ENCODE assay signal across 8 mouse cellular contexts in the genomic region with DNA sequence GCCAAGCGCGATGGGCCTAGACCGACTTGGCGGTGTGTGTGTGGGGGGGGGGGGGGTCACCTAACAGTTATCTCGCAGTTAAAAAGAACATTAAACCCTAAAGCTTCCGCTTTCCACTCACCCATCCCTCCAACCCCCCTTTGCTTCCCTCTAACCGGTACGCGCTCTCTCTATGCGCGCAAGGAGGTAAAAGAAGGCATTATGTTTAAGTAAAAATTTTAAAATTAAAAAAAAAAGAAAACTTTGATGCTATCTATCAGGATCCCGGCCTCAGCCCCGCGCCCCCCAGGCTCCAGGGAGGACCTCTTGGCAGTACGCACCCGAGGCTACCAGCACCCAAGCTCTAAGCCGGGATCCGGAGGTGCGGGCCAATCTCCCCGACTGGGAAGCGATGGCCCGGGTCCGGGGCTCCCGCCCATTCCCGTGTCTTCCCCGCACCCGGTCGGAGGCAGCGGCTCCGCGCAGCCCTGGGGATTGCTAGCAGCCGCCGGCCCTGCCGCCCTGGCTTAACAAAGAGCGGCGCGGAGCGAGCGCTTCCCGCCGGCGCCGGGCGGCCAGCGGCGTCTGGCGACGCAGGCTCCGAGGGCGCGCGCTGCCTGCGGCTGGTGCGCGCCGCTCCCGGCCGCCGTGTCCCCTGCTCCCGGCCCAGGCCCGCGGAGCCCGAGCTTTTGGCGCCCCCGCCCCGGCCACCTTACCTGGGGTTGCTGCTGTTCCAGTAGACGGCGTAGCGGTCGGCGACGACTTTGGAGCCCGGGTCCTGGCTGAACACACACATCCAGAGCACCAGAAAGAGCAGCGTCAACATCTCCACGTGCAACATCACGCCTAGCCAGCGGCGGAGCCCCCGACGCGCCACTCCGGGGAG. TPM values are rescaled to one million over a fixed set of nuclear protein-coding genes. Genes with fewer than 3 reads are reported as not detected.
DNase-seq lines count a peak whose midpoint lies in the region; ATAC-seq and TF ChIP-seq lines count a peak whose summit lies in the region.

No protein-coding gene starts in this region.

- peaks cover 10% of the 10 kb centered on the region for H3K4me1 ChIP-seq in forebrain, embryonic 16.5 days (replicated peaks; ENCODE audit: control insufficient read depth, insufficient read depth, low read length)
- peaks cover 17% of the 10 kb centered on the region for H3K4me1 ChIP-seq in hindbrain, embryonic 14.5 days (replicated peaks; ENCODE audit: control insufficient read depth, insufficient read depth, low read length)
- H3K4me1 ChIP-seq in midbrain, embryonic 13.5 days (replicated peaks), result peaks cover 23% of the 10 kb centered on the region

- peak overlapping the region; percentile 95 for H3K4me2 ChIP-seq in forebrain, embryonic 16.5 days (ENCODE audit: low read length)
- peak overlapping the region; percentile 86 for H3K4me2 ChIP-seq in hindbrain, embryonic 14.5 days (replicated peaks)
- H3K4me2 ChIP-seq in midbrain, embryonic 13.5 days (replicated peaks), result peak overlapping the region; percentile 98

- under 1% methylated on average over 78 of the region's 82 CpGs for WGBS in forebrain, embryonic 16.5 days
- WGBS in hindbrain, embryonic 14.5 days, result under 1% methylated on average over 77 of the region's 82 CpGs
- WGBS in midbrain, embryonic 13.5 days, result under 1% methylated on average over 78 of the region's 82 CpGs

- peak overlapping the region; percentile 85 for H3K9ac ChIP-seq in forebrain, embryonic 16.5 days (replicated peaks; ENCODE audit: low read depth, low read length)
- H3K9ac ChIP-seq in hindbrain, embryonic 14.5 days, result peak overlapping the region; percentile 92
- peak overlapping the region; percentile 98 for H3K9ac ChIP-seq in midbrain, embryonic 13.5 days (replicated peaks)

- peak overlapping the region; percentile 58 for H3K27ac ChIP-seq in forebrain, embryonic 16.5 days (ENCODE audit: low read length)
- H3K27ac ChIP-seq in hindbrain, embryonic 14.5 days, result peak overlapping the region; percentile 91
- peak overlapping the region; percentile 95 for H3K27ac ChIP-seq in midbrain, embryonic 13.5 days

- no peaks in the 10 kb centered on the region for H3K36me3 ChIP-seq in forebrain, embryonic 16.5 days (ENCODE audit: control insufficient read depth, insufficient read depth)
- H3K36me3 ChIP-seq in hindbrain, embryonic 14.5 days (replicated peaks; ENCODE audit: control insufficient read depth, insufficient read depth), result no peaks in the 10 kb centered on the region
- no peaks in the 10 kb centered on the region for H3K36me3 ChIP-seq in midbrain, embryonic 13.5 days

- ATAC-seq in cerebellum, adult (ENCODE audit: insufficient number of reproducible peaks, low FRiP score, low TSS enrichment), result no peak
- peak; percentile 22 for ATAC-seq in forebrain, embryonic 16.5 days
- peak; percentile 26 for ATAC-seq in hindbrain, embryonic 14.5 days (ENCODE audit: low FRiP score)
- ATAC-seq in midbrain, embryonic 13.5 days, result peak; percentile 49

- TF ChIP-seq POLR2A in brain, embryonic 14.5 days (IDR thresholded peaks at IDR 0.05; ENCODE audit: borderline replicate concordance, extremely low read depth, insufficient read depth, insufficient read length, poor library complexity, severe bottlenecking), result no peak

- no peaks in the 10 kb centered on the region for H3K9me3 ChIP-seq in forebrain, embryonic 16.5 days (ENCODE audit: control insufficient read depth, low read length)
- no peaks in the 10 kb centered on the region for H3K9me3 ChIP-seq in hindbrain, embryonic 14.5 days (ENCODE audit: control insufficient read depth, low read length)
- H3K9me3 ChIP-seq in midbrain, embryonic 13.5 days, result no peaks in the 10 kb centered on the region

- H3K4me3 ChIP-seq in forebrain, embryonic 16.5 days (replicated peaks; ENCODE audit: low read length), result peak overlapping the region; percentile 64
- peak overlapping the region; percentile 78 for H3K4me3 ChIP-seq in hindbrain, embryonic 14.5 days (replicated peaks; ENCODE audit: low read length)
- peak overlapping the region; percentile 91 for H3K4me3 ChIP-seq in midbrain, embryonic 13.5 days (replicated peaks)

- peaks cover 7% of the 10 kb centered on the region; the same call in 1 of the 2 replicates for H3K27me3 ChIP-seq in forebrain, embryonic 16.5 days (replicated peaks; ENCODE audit: control insufficient read depth, insufficient read depth, low read length)
- H3K27me3 ChIP-seq in hindbrain, embryonic 14.5 days (ENCODE audit: control insufficient read depth, insufficient read depth, low read length), result no peaks in the 10 kb centered on the region
- peaks cover 9% of the 10 kb centered on the region; the same call in 1 of the 2 replicates for H3K27me3 ChIP-seq in midbrain, embryonic 13.5 days

- DNase-seq in cerebellum, adult 11 months, result peak; percentile 5
- peak; percentile 79 for DNase-seq in brain, embryonic 14.5 days (ENCODE audit: low read depth)
- peak; percentile 56 for DNase-seq in hindbrain, embryonic 14.5 days (ENCODE audit: low spot score)
- peak; percentile 22 to 38 for DNase-seq in left cerebral cortex, adult 8-10 months (ENCODE audit: low spot score in 2 of 2)
- peak; percentile 16 to 65 for DNase-seq in spleen, postnatal 4 days (ENCODE audit: low spot score in 2 of 2)

- no peak for TF ChIP-seq CTCF in brain, embryonic 14.5 days (IDR thresholded peaks at IDR 0.05; ENCODE audit: borderline replicate concordance, extremely low read depth, insufficient read depth, insufficient read length)

RNA-seq across cellular contexts. Expression of a gene that starts 0.6 kb away (rescaled TPM):
- 8.4 and 21.5 TPM in 2 replicates for polyA plus RNA-seq in brain, embryonic 14.5 days (2012; rRNA removed)
- polyA plus RNA-seq in forebrain, embryonic 16.5 days (2015; fragmentation: Nextera tagmentation; extraction: Ambion mirVana), result 20.0 and 22.4 TPM in 2 replicates
- polyA plus RNA-seq in hindbrain, embryonic 14.5 days (2014; fragmentation: Nextera tagmentation; extraction: Ambion mirVana), result 36.2 and 45.2 TPM in 2 replicates
- total RNA-seq in left cerebral cortex, adult 8-10 months (2022), result 10 to 100 TPM; 31.4 to 41.2 (median 36.0) TPM
- 81.4 and 89.2 TPM in 2 replicates for polyA plus RNA-seq in midbrain, embryonic 13.5 days (2015; fragmentation: Nextera tagmentation; extraction: Ambion mirVana)

Comparison
In these comparisons a context has a peak if more than half of its experiments do, and no peak if none do; other contexts are left out.
1. DNase-seq: peak in every context shown above with its lines; median percentile 79 in brain, embryonic 14.5 days; 56 in hindbrain, embryonic 14.5 days; 40 in spleen, postnatal 4 days; 30 in left cerebral cortex, adult 8-10 months; 5 in cerebellum, adult 11 months.